Mouse (Mus musculus) spleen, adult 2 months (tissue): ENCODE results near the gene Sp9.

Experiments
- CTCF ChIP-seq: fragments of 200-500 bp; IDR thresholded peaks from 2 replicates; pipeline ENCODE4 v1.5.1; 2011; ENCODE audit warnings: mild to moderate bottlenecking, inconsistent platforms; ENCODE audit not compliant: insufficient read depth, insufficient read length, insufficient replicate concordance; ENCODE audit errors: extremely low read depth
- POLR2A ChIP-seq: fragments of 200-500 bp; IDR thresholded peaks from 2 replicates; pipeline ENCODE4 v1.6.1; 2011; ENCODE audit warnings: low read depth, low read length, inconsistent platforms

DNA sequence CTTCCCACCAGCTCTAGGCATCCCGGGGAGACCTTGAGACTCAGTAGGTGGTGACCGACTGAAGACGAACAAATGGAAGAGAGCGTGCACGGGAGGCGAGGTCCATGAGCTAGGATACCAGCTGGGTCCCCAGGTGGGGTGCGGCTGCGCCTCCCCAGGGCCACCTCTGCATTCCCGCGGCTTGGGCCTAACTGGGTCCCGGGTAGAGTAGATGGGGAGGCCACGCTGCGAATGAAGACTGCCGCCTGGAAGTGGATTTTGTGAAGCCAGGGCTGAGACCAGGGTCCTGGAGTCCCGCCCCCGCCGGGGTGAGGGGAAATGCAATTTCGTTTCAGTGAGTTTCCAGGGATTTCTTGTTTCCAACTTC, 6.0 kb downstream of the Sp9 start:
- TF ChIP-seq CTCF = no peak
- no peak for TF ChIP-seq POLR2A
